In the genomic region with DNA sequence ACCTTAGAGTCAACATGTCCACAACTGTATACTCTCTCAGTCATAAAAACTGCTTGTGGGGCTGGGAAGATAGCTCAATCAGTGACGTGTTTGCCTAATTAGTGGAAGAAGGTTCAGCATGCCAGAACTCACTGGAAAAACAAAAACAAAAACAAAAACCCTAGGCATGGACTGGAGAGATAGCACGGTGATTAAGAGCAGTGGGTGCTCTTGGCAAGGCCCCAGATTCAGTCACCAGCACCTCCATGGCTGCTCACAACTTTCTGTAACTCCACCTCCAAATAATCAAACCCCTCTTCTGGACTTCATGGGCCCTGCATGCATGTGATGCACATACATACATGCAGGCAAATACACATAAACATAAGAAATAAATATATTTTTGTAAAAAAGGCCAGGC, we compare ENCODE assay signal across 22 mouse cellular contexts. TPM values are rescaled to one million over a fixed set of nuclear protein-coding genes. Genes with fewer than 3 reads are reported as not detected.
DNase-seq lines count a peak whose midpoint lies in the region; ATAC-seq and TF ChIP-seq lines count a peak whose summit lies in the region.
"Had no signal": no experiment of that assay in that cellular context is flagged by ENCODE, and none has a peak within 500 bp of the region (broad histone marks: within the 10 kb centered on the region; RNA-seq: fewer than 3 reads in every experiment).

No protein-coding gene starts in this region.

- no peaks in the 10 kb centered on the region for H3K36me3 ChIP-seq in forebrain, embryonic 11.5 days (ENCODE audit: control insufficient read depth, insufficient read depth, low read length)
- H3K36me3 ChIP-seq in forebrain, embryonic 15.5 days: no peaks in the 10 kb centered on the region
- H3K36me3 ChIP-seq in midbrain, embryonic 12.5 days: no peaks in the 10 kb centered on the region
- H3K36me3 ChIP-seq in midbrain, postnatal 0 days (ENCODE audit: insufficient read depth, low read length): no peaks in the 10 kb centered on the region
- H3K36me3 ChIP-seq: embryonic facial prominence, embryonic 13.5 days; limb, embryonic 13.5 days; liver, embryonic 13.5 days had no signal

- H3K4me2 ChIP-seq in forebrain, embryonic 11.5 days (ENCODE audit: low read depth, low read length, severe bottlenecking): 0 out of 2 replicates have a peak overlapping the region, but pooled peaks have one; percentile 12
- no peak overlapping the region for H3K4me2 ChIP-seq in forebrain, embryonic 15.5 days (replicated peaks)
- H3K4me2 ChIP-seq in midbrain, embryonic 12.5 days (replicated peaks): peak overlapping the region; percentile 90; the same call in 1 of the 2 replicates
- H3K4me2 ChIP-seq in midbrain, postnatal 0 days (ENCODE audit: low read depth, low read length, poor library complexity, severe bottlenecking): peak overlapping the region; percentile 74; the same call in 1 of the 2 replicates

- ATAC-seq in forebrain, embryonic 11.5 days (replicated peaks; ENCODE audit: low FRiP score): no peak
- no peak for ATAC-seq in forebrain, embryonic 15.5 days (replicated peaks)
- no peak for ATAC-seq in midbrain, embryonic 12.5 days (ENCODE audit: low FRiP score, low read depth)
- no peak for ATAC-seq in midbrain, postnatal 0 days (ENCODE audit: low FRiP score)

- DNase-seq in forebrain, embryonic 11.5 days (ENCODE audit: low spot score): no peak
- DNase-seq in left cerebral cortex, adult 2 months (ENCODE audit: extremely low spot score in 1 of 2, low spot score in 2 of 2): no peak
- no peak for DNase-seq in left cerebral cortex, adult 11 months (ENCODE audit: low spot score)
- DNase-seq in midbrain, postnatal 0 days (ENCODE audit: low spot score): no peak
- DNase-seq in thymus, postnatal 25 days: no peak
- DNase-seq: adrenal gland, postnatal 36 days; gastrocnemius, postnatal 25 days; kidney, adult 11 months; liver, embryonic 13.5 days; lung, embryonic 14.5 days; lung, postnatal 36 days; right cerebral cortex, postnatal 4 days had no signal

- no peak for TF ChIP-seq CTCF in left cerebral cortex, adult 2 months (IDR thresholded peaks at IDR 0.05)
- no peak for TF ChIP-seq CTCF in midbrain, postnatal 0 days (IDR thresholded peaks at IDR 0.05)

- H3K9ac ChIP-seq in forebrain, embryonic 11.5 days (ENCODE audit: low read length): no peak overlapping the region
- no peak overlapping the region for H3K9ac ChIP-seq in forebrain, embryonic 15.5 days (replicated peaks)
- H3K9ac ChIP-seq in midbrain, embryonic 12.5 days (replicated peaks): no peak overlapping the region
- no peak overlapping the region for H3K9ac ChIP-seq in midbrain, postnatal 0 days (replicated peaks; ENCODE audit: low read length, poor library complexity, severe bottlenecking)
- H3K9ac ChIP-seq: liver, embryonic 13.5 days; lung, embryonic 14.5 days had no signal

- H3K4me1 ChIP-seq in forebrain, embryonic 11.5 days (replicated peaks; ENCODE audit: control insufficient read depth, insufficient read depth, low read length): peaks cover 6% of the 10 kb centered on the region
- H3K4me1 ChIP-seq in forebrain, embryonic 15.5 days: peaks cover 22% of the 10 kb centered on the region
- H3K4me1 ChIP-seq in midbrain, embryonic 12.5 days: peaks cover 23% of the 10 kb centered on the region
- H3K4me1 ChIP-seq in midbrain, postnatal 0 days (ENCODE audit: insufficient read depth, low read length): 0 out of 2 replicates have a peak, but pooled peaks cover 4% of the 10 kb centered on the region

- H3K27me3 ChIP-seq in forebrain, embryonic 11.5 days (ENCODE audit: control insufficient read depth, insufficient read depth, low read length): peaks cover 37% of the 10 kb centered on the region
- peaks cover 28% of the 10 kb centered on the region for H3K27me3 ChIP-seq in forebrain, embryonic 15.5 days
- peaks cover 54% of the 10 kb centered on the region for H3K27me3 ChIP-seq in midbrain, embryonic 12.5 days
- peaks cover 6% of the 10 kb centered on the region; the same call in 1 of the 2 replicates for H3K27me3 ChIP-seq in midbrain, postnatal 0 days (ENCODE audit: insufficient read depth, low read length)

- no peak overlapping the region for H3K4me3 ChIP-seq in forebrain, embryonic 11.5 days (ENCODE audit: low read depth, low read length)
- H3K4me3 ChIP-seq in forebrain, embryonic 15.5 days: no peak overlapping the region
- peak overlapping the region; percentile 54 for H3K4me3 ChIP-seq in left cerebral cortex, adult 2 months
- no peak overlapping the region for H3K4me3 ChIP-seq in midbrain, embryonic 12.5 days
- peak overlapping the region; percentile 10; the same call in 1 of the 2 replicates for H3K4me3 ChIP-seq in midbrain, postnatal 0 days (ENCODE audit: low read depth, low read length)

- no peak overlapping the region for H3K27ac ChIP-seq in forebrain, embryonic 11.5 days (ENCODE audit: low read depth, low read length)
- H3K27ac ChIP-seq in forebrain, embryonic 15.5 days (replicated peaks): no peak overlapping the region
- peak overlapping the region; percentile 44; the same call in 1 of the 2 replicates for H3K27ac ChIP-seq in left cerebral cortex, adult 2 months
- H3K27ac ChIP-seq in midbrain, embryonic 12.5 days (replicated peaks): no peak overlapping the region
- H3K27ac ChIP-seq in midbrain, postnatal 0 days (ENCODE audit: low read depth, low read length): no peak overlapping the region
- H3K27ac ChIP-seq: embryonic facial prominence, embryonic 13.5 days; limb, embryonic 13.5 days; liver, embryonic 13.5 days had no signal

- H3K9me3 ChIP-seq in forebrain, embryonic 11.5 days (ENCODE audit: control insufficient read depth, low read length): no peaks in the 10 kb centered on the region
- H3K9me3 ChIP-seq in forebrain, embryonic 15.5 days: no peaks in the 10 kb centered on the region
- H3K9me3 ChIP-seq in midbrain, embryonic 12.5 days: no peaks in the 10 kb centered on the region
- H3K9me3 ChIP-seq in midbrain, postnatal 0 days (ENCODE audit: low read length): no peaks in the 10 kb centered on the region
- H3K9me3 ChIP-seq: embryonic facial prominence, embryonic 13.5 days; limb, embryonic 13.5 days; liver, embryonic 13.5 days had no signal

- WGBS in forebrain, embryonic 11.5 days: 71% methylated on average over 2 of the region's 2 CpGs
- 44% methylated on average over 2 of the region's 2 CpGs for WGBS in forebrain, embryonic 15.5 days
- 59% methylated on average over 2 of the region's 2 CpGs for WGBS in midbrain, embryonic 12.5 days
- WGBS in midbrain, postnatal 0 days: 69% methylated on average over 2 of the region's 2 CpGs

- intact Hi-C loops in left cerebral cortex, adult 2 months (cut with DNase I): loop anchor here (2.0 to 5.0 kb wide), 2 partner anchors 48 to 292 kb away; a partner anchor contains a TSS

RNA-seq across cellular contexts. Expression of a gene that starts 0.9 kb away (rescaled TPM):
- not detected in 2 replicates for polyA plus RNA-seq in forebrain, embryonic 11.5 days (2014; fragmentation: Nextera tagmentation; extraction: Ambion mirVana)
- polyA plus RNA-seq in forebrain, embryonic 15.5 days (2015; fragmentation: Nextera tagmentation; extraction: Ambion mirVana): 0.09 TPM in 1 of 2 replicates, not detected in the other
- 1 to 10 TPM; 1.4 to 1.5 TPM for total RNA-seq in left cerebral cortex, adult 2 months (2021)
- polyA plus RNA-seq in midbrain, embryonic 12.5 days (2016; fragmentation: Nextera tagmentation; extraction: Ambion mirVana): not detected in 2 replicates
- total RNA-seq in midbrain, postnatal 0 days (2014; rRNA removed): 0.24 and 2.1 TPM in 2 replicates
- polyA plus RNA-seq in midbrain, postnatal 0 days (2015; fragmentation: Nextera tagmentation; extraction: Ambion mirVana): 0.12 and 0.37 TPM in 2 replicates
- total RNA-seq: adrenal gland, postnatal 36 days; common myeloid progenitor, adult 5-6 weeks; gastrocnemius, postnatal 25 days; megakaryocyte-erythroid progenitor cell, adult 5-6 weeks had no signal
- polyA plus RNA-seq: C2C12; embryonic facial prominence, embryonic 13.5 days; kidney, embryonic 16.5 days; large intestine, adult 2 months; limb, embryonic 13.5 days; liver, embryonic 13.5 days; lung, embryonic 14.5 days; stomach, embryonic 16.5 days had no signal

RNA-seq across cellular contexts. Expression of a gene that starts 1.0 kb away (rescaled TPM):
- 1.6 TPM in 2 replicates for polyA plus RNA-seq in forebrain, embryonic 11.5 days (2014; fragmentation: Nextera tagmentation; extraction: Ambion mirVana)
- 4.7 and 5.3 TPM in 2 replicates for polyA plus RNA-seq in forebrain, embryonic 15.5 days (2015; fragmentation: Nextera tagmentation; extraction: Ambion mirVana)
- total RNA-seq in left cerebral cortex, adult 2 months (2021): 10 to 100 TPM; 50.2 to 54.2 TPM
- 1.9 and 2.5 TPM in 2 replicates for polyA plus RNA-seq in midbrain, embryonic 12.5 days (2016; fragmentation: Nextera tagmentation; extraction: Ambion mirVana)
- 6.1 and 10.0 TPM in 2 replicates for total RNA-seq in midbrain, postnatal 0 days (2014; rRNA removed)
- polyA plus RNA-seq in midbrain, postnatal 0 days (2015; fragmentation: Nextera tagmentation; extraction: Ambion mirVana): 2.9 and 3.0 TPM in 2 replicates
- total RNA-seq: common myeloid progenitor, adult 5-6 weeks; megakaryocyte-erythroid progenitor cell, adult 5-6 weeks had no signal

RNA-seq across cellular contexts. Expression of a gene that starts 46.8 kb away (rescaled TPM):
- polyA plus RNA-seq in forebrain, embryonic 11.5 days (2014; fragmentation: Nextera tagmentation; extraction: Ambion mirVana): 199 and 201 TPM in 2 replicates
- polyA plus RNA-seq in forebrain, embryonic 15.5 days (2015; fragmentation: Nextera tagmentation; extraction: Ambion mirVana): 139 and 143 TPM in 2 replicates
- total RNA-seq in left cerebral cortex, adult 2 months (2021): 10 to 100 TPM; 87.0 to 90.7 TPM
- polyA plus RNA-seq in midbrain, embryonic 12.5 days (2016; fragmentation: Nextera tagmentation; extraction: Ambion mirVana): 155 and 172 TPM in 2 replicates
- 95.2 and 129 TPM in 2 replicates for total RNA-seq in midbrain, postnatal 0 days (2014; rRNA removed)
- polyA plus RNA-seq in midbrain, postnatal 0 days (2015; fragmentation: Nextera tagmentation; extraction: Ambion mirVana): 124 TPM in 2 replicates

Comparison
In these comparisons a context has a peak if more than half of its experiments do, and no peak if none do; other contexts are left out.
1. H3K4me3 ChIP-seq: peak in left cerebral cortex, adult 2 months (single experiment) and midbrain, postnatal 0 days (single experiment); none in forebrain, embryonic 11.5 days (single experiment), forebrain, embryonic 15.5 days (single experiment) and midbrain, embryonic 12.5 days (single experiment).